Mouse (Mus musculus): Measurements from ENCODE around the gene Ccdc3. TPM values are rescaled to one million over a fixed set of nuclear protein-coding genes. Genes with fewer than 3 reads are reported as not detected.

The Ccdc3 gene
- polyA plus RNA-seq, 1 experiment from 2014 or later, result 7.9 TPM

DNA sequence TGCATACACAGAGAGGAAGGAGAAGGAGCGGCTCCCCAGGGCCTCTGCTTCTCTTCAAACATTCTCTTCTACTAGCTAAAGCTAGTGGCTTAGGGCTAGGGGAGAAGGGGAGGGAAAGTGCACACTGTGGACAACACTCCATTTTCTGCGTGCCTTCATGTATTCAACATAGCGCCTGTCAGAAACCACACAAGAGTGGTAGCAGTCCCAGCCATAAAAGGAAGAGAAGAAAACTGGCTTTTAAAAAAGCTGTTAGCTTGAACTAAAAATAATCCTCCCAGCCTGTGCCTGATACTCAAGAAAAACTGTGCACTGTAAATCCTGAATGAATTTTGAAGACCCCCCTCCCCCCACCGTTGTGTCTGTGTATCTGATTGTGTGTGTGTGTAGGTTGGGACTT, 33.2 kb downstream of the Ccdc3 start:
- no peak overlapping the region for H3K4me2 ChIP-seq (ENCODE audit: low read length)
- no peaks in the 10 kb centered on the region for H3K9me3 ChIP-seq (ENCODE audit: control insufficient read depth, low read length)
- no peaks in the 10 kb centered on the region for H3K36me3 ChIP-seq (ENCODE audit: control insufficient read depth, insufficient read depth, low read length)
- H3K4me3 ChIP-seq (ENCODE audit: low read length), result no peak overlapping the region
- H3K27ac ChIP-seq (ENCODE audit: low read depth, low read length), result no peak overlapping the region
- H3K9ac ChIP-seq (ENCODE audit: low read depth, low read length), result no peak overlapping the region
- ATAC-seq, result no peak
- no peaks in the 10 kb centered on the region for H3K27me3 ChIP-seq (replicated peaks; ENCODE audit: control insufficient read depth, insufficient read depth, low read length)
- 84% methylated on average over 4 of the region's 4 CpGs for whole genome bisulfite sequencing
- H3K4me1 ChIP-seq (ENCODE audit: control insufficient read depth, insufficient read depth, low read depth, low read length), result no peaks in the 10 kb centered on the region

- H3K36me3 ChIP-seq (ENCODE audit: control insufficient read depth, insufficient read depth, low read length), result no peaks in the 10 kb centered on the region
- peaks cover 4% of the 10 kb centered on the region for H3K9me3 ChIP-seq (ENCODE audit: control insufficient read depth, low read length)
- H3K27me3 ChIP-seq (replicated peaks; ENCODE audit: control insufficient read depth, insufficient read depth, low read length), result no peaks in the 10 kb centered on the region
- no peaks in the 10 kb centered on the region for H3K4me1 ChIP-seq (ENCODE audit: control insufficient read depth, insufficient read depth, low read depth, low read length)
- H3K9ac ChIP-seq (ENCODE audit: low read depth, low read length), result no peak overlapping the region
- ATAC-seq, result no peak
- H3K4me3 ChIP-seq (ENCODE audit: low read length), result no peak overlapping the region
- no peak overlapping the region for H3K27ac ChIP-seq (ENCODE audit: low read depth, low read length)
- 76% methylated on average over 5 of the region's 5 CpGs for WGBS
- no peak overlapping the region for H3K4me2 ChIP-seq (ENCODE audit: low read length)
Observed at GRCm38 (mm10) chr2:5171301-5172000, 33.9 kb downstream of the Ccdc3 start.

DNA sequence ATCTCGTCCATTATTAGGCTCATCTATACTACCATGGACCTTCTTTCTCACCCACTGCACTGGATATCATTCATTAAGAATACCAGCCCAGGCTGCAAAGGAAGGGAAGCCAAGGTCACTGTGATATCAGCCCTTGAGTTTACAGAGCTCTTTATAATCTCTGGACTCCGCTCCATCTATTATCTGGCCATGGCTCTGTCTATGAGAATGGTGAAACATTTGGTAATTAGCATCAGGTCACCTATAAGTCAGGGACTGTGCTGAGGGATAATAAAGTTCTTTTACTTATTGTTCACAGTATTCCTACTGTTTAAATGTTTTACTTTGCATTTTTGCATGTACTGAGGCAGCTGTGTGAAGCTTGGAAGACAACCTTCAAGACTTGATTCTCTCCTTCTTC, 35.2 kb downstream of the Ccdc3 start:
- Histone ChIP-seq H3K9ac (ENCODE audit: low read depth, low read length) (no peak overlapping the region), H3K4me3 (ENCODE audit: low read length) (no peak overlapping the region), H3K27me3 (replicated peaks; ENCODE audit: control insufficient read depth, insufficient read depth, low read length) (no peaks in the 10 kb centered on the region), H3K9me3 (ENCODE audit: control insufficient read depth, low read length) (peaks cover 12% of the 10 kb centered on the region), H3K4me1 (ENCODE audit: control insufficient read depth, insufficient read depth, low read depth, low read length) (no peaks in the 10 kb centered on the region), H3K36me3 (ENCODE audit: control insufficient read depth, insufficient read depth, low read length) (no peaks in the 10 kb centered on the region), H3K4me2 (ENCODE audit: low read length) (no peak overlapping the region), H3K27ac (ENCODE audit: low read depth, low read length) (no peak overlapping the region)
- WGBS, result 78% methylated on average over 2 of the region's 2 CpGs
- ATAC-seq, result no peak

DNA sequence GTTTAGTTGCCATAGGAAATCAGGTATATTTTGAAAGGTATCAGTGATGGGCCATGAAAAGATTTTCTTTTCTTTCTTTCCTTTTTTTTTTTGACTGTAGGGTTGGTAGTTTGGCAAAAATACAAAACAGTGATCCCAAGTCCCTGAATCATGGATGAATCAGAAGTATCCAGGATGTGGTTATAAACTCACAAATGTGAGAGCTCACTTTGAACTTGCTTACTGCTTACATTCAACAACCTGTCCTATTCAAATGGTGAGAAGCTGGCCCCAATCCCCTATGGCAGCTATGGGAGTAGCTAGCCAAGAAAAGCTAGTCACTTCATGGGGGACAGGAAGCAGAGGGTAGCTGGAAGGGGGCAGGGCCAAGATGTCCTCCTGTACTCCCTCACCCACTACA, 37.1 kb downstream of the Ccdc3 start:
- no peak overlapping the region for H3K4me2 ChIP-seq (ENCODE audit: low read length)
- H3K27me3 ChIP-seq (replicated peaks; ENCODE audit: control insufficient read depth, insufficient read depth, low read length), result no peaks in the 10 kb centered on the region
- no peak for ATAC-seq

DNA sequence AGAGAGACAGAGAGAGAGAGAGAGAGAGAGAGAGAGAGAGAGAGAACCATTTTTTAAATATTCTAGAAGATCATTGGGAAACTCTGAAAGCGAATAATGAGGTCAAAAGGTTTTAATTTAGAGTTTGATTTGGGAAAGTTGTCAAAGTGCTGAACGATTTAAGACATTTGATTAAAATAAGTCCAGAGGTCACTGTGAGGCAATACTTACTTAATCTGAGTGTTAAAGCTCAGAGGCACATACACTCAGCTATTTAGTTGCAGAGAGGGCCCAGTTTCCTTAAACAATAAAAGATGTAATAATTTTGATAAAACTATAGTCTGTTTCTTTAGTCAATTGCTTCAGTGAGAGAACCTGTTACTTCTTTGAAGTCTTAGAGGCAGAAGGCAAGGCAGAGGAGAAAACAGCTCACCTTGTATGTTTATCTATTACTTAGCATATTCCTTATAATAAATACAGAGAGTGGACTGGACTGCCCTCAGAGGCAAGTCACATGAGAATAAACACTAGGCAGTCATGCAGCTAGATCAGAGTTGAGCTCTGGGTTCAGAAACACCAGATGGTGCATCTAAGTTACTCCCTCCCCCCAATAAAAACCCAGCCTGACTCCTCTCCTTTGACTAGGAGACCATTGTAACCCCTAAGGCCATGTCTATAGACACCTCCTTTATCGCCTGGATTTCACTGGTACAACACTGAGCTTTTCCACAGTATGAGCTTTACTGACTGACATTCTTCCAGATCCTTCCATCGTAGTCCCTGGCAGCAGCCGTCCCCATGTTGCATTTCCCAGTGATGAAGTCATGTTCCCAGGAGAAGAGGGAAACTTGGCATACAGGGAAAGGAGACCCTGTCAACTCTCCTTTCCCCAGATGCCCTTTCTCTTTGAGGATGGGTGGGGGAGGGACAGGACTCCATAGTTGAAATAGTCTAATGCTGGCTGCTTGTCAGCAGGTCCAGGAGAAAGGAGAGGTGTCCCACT, 44.2 kb downstream of the Ccdc3 start:
- 60% methylated on average over 5 of the region's 5 CpGs for WGBS

More for the DNA sequence above, 37.1 kb downstream of the Ccdc3 start:
- H3K9me3 ChIP-seq (ENCODE audit: control insufficient read depth, low read length), result peaks cover 12% of the 10 kb centered on the region
- no peaks in the 10 kb centered on the region for H3K4me1 ChIP-seq (ENCODE audit: control insufficient read depth, insufficient read depth, low read depth, low read length)
- H3K36me3 ChIP-seq (ENCODE audit: control insufficient read depth, insufficient read depth, low read length), result no peaks in the 10 kb centered on the region
- no peak overlapping the region for H3K9ac ChIP-seq (ENCODE audit: low read depth, low read length)
- no peak overlapping the region for H3K27ac ChIP-seq (ENCODE audit: low read depth, low read length)
- no peak overlapping the region for H3K4me3 ChIP-seq (ENCODE audit: low read length)

DNA sequence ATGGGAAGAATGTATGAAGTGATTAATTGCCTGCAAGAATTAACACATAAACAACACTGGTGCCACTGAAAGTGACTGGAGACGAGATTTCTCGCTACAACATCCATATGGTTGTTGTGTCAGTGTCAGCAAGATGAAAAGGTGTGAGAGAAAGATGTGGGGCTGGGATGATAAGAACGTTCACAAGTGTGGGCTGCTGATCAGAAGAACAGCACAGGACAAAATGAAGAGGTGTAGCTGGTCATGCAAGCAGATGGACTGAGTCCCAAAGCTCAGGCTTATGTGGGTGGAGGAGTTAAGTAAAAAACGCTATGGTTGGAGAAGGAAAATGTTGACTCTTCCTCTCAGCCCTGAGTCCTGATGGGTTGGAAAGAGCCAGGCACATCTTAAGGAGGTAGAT, 46.6 kb downstream of the Ccdc3 start:
- Histone ChIP-seq H3K4me3 (ENCODE audit: low read length) (no peak overlapping the region), H3K4me1 (ENCODE audit: control insufficient read depth, insufficient read depth, low read depth, low read length) (no peaks in the 10 kb centered on the region), H3K27ac (ENCODE audit: low read depth, low read length) (no peak overlapping the region), H3K36me3 (ENCODE audit: control insufficient read depth, insufficient read depth, low read length) (no peaks in the 10 kb centered on the region), H3K27me3 (replicated peaks; ENCODE audit: control insufficient read depth, insufficient read depth, low read length) (no peaks in the 10 kb centered on the region), H3K9me3 (ENCODE audit: control insufficient read depth, low read length) (no peaks in the 10 kb centered on the region), H3K4me2 (ENCODE audit: low read length) (no peak overlapping the region), H3K9ac (ENCODE audit: low read depth, low read length) (no peak overlapping the region)
- WGBS, result 86% methylated on average over 4 of the region's 4 CpGs
- no peak for ATAC-seq

More for the DNA sequence above, 44.2 kb downstream of the Ccdc3 start:
- no peak overlapping the region for H3K4me2 ChIP-seq (ENCODE audit: low read length)
- H3K4me3 ChIP-seq (ENCODE audit: low read length), result no peak overlapping the region
- no peak overlapping the region for H3K27ac ChIP-seq (ENCODE audit: low read depth, low read length)
- H3K9me3 ChIP-seq (ENCODE audit: control insufficient read depth, low read length), result peaks cover 5% of the 10 kb centered on the region; the same call in 1 of the 2 replicates
- no peak overlapping the region for H3K9ac ChIP-seq (ENCODE audit: low read depth, low read length)
- no peaks in the 10 kb centered on the region for H3K27me3 ChIP-seq (replicated peaks; ENCODE audit: control insufficient read depth, insufficient read depth, low read length)
- no peaks in the 10 kb centered on the region for H3K4me1 ChIP-seq (ENCODE audit: control insufficient read depth, insufficient read depth, low read depth, low read length)
- ATAC-seq, result peak; percentile 56; the same call in 1 of the 2 replicates
- H3K36me3 ChIP-seq (ENCODE audit: control insufficient read depth, insufficient read depth, low read length), result no peaks in the 10 kb centered on the region

GRCm38 (mm10) chr2:5185631-5186030, 48.1 kb downstream of the Ccdc3 start:
- no peaks in the 10 kb centered on the region for H3K36me3 ChIP-seq (ENCODE audit: control insufficient read depth, insufficient read depth, low read length)

GRCm38 (mm10) chr2:5192156-5192555, 54.6 kb downstream of the Ccdc3 start:
- no peak overlapping the region for H3K9ac ChIP-seq (ENCODE audit: low read depth, low read length)
- H3K9me3 ChIP-seq (ENCODE audit: control insufficient read depth, low read length), result no peaks in the 10 kb centered on the region
- no peaks in the 10 kb centered on the region for H3K36me3 ChIP-seq (ENCODE audit: control insufficient read depth, insufficient read depth, low read length)
- WGBS, result 87% methylated on average over 4 of the region's 4 CpGs
- H3K27me3 ChIP-seq (replicated peaks; ENCODE audit: control insufficient read depth, insufficient read depth, low read length), result no peaks in the 10 kb centered on the region
- no peak overlapping the region for H3K4me3 ChIP-seq (ENCODE audit: low read length)
- H3K27ac ChIP-seq (ENCODE audit: low read depth, low read length), result no peak overlapping the region
- H3K4me2 ChIP-seq (ENCODE audit: low read length), result no peak overlapping the region
- no peaks in the 10 kb centered on the region for H3K4me1 ChIP-seq (ENCODE audit: control insufficient read depth, insufficient read depth, low read depth, low read length)
- ATAC-seq, result no peak

More at GRCm38 (mm10) chr2:5185631-5186030, 48.1 kb downstream of the Ccdc3 start:
- Histone ChIP-seq H3K9ac (ENCODE audit: low read depth, low read length) (no peak overlapping the region), H3K4me3 (ENCODE audit: low read length) (no peak overlapping the region), H3K27me3 (replicated peaks; ENCODE audit: control insufficient read depth, insufficient read depth, low read length) (no peaks in the 10 kb centered on the region), H3K4me1 (ENCODE audit: control insufficient read depth, insufficient read depth, low read depth, low read length) (no peaks in the 10 kb centered on the region), H3K4me2 (ENCODE audit: low read length) (no peak overlapping the region), H3K27ac (ENCODE audit: low read depth, low read length) (no peak overlapping the region), H3K9me3 (ENCODE audit: control insufficient read depth, low read length) (no peaks in the 10 kb centered on the region)
- WGBS, result 86% methylated on average over 3 of the region's 3 CpGs
- no peak for ATAC-seq

GRCm38 (mm10) chr2:5193071-5193470, 55.5 kb downstream of the Ccdc3 start:
- Histone ChIP-seq H3K4me1 (ENCODE audit: control insufficient read depth, insufficient read depth, low read depth, low read length) (no peaks in the 10 kb centered on the region), H3K4me3 (ENCODE audit: low read length) (no peak overlapping the region), H3K27me3 (replicated peaks; ENCODE audit: control insufficient read depth, insufficient read depth, low read length) (no peaks in the 10 kb centered on the region), H3K36me3 (ENCODE audit: control insufficient read depth, insufficient read depth, low read length) (no peaks in the 10 kb centered on the region), H3K9me3 (ENCODE audit: control insufficient read depth, low read length) (no peaks in the 10 kb centered on the region), H3K9ac (ENCODE audit: low read depth, low read length) (no peak overlapping the region), H3K4me2 (ENCODE audit: low read length) (no peak overlapping the region), H3K27ac (ENCODE audit: low read depth, low read length) (no peak overlapping the region)
- ATAC-seq, result no peak
- 89% methylated on average over 4 of the region's 4 CpGs for WGBS

Measured in hindbrain, embryonic 16.5 days (tissue).